Mouse (Mus musculus): ENCODE data around the gene Adam33.

The Adam33 gene

GRCm38 (mm10) chr2:131029065-131029935 lies 34.3 kb downstream of the Adam33 start:
- peak; percentile 47 to 52 for DNase-seq (ENCODE audit: low spot score in 2 of 2)

GRCm38 (mm10) chr2:131026941-131027340 lies 36.7 kb downstream of the Adam33 start:
- DNase-seq (ENCODE audit: low spot score in 2 of 2): no peak

GRCm38 (mm10) chr2:131025230-131025629 lies 38.4 kb downstream of the Adam33 start:
- DNase-seq (ENCODE audit: low spot score in 2 of 2): no peak

DNA sequence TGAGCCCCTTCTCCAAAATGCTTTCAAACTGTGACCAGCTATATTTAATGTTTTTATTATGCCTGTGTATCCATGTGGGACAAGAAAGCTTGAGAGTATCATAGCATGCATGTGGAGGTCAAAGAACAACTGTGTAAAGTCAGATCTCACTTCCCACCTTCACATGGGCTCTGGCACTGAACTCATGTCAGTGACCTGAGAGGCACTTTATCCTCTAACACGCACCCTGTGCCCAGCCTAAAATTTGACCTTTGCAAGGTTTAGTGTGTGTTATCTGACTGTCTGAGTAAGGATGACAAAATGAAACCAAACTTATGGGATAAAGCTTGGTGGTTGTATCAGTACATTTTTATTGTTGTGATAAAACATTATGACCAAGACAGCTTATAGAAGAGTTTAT lies 53.0 kb downstream of the Adam33 start:
- DNase-seq (ENCODE audit: low spot score in 2 of 2): no peak

GRCm38 (mm10) chr2:131009123-131009522 lies 54.5 kb downstream of the Adam33 start:
- DNase-seq (ENCODE audit: low spot score in 2 of 2): no peak

Measured in urinary bladder, postnatal 36 days (tissue).